Mouse (Mus musculus) forebrain, embryonic 16.5 days (tissue): ENCODE results near the gene Tbc1d13. TPM values are rescaled to one million over a fixed set of nuclear protein-coding genes. Genes with fewer than 3 reads are reported as not detected.
A peak's percentile ranks its signal among the peaks of the same experiment; 100 is the strongest.
"Not testable (repeated sequence)": the region's sequence is repeated elsewhere in the genome, so short reads cannot be mapped to it uniquely, and the experiment has no call there.

Source experiments
- ATAC-seq: fragments of 200-750 bp; cut with Nextera tagmentation; 2 replicates; pipeline ENCODE4 v1.8.0; 2017; ENCODE audit warnings: mild to moderate bottlenecking, moderate library complexity
- H3K27ac ChIP-seq: fragments of 300-500 bp; sonication (generic); 2 replicates; pipeline ENCODE4 v1.5.1; 2014; ENCODE audit warnings: low read length, control low read depth
- H3K27me3 ChIP-seq: fragments of 300-500 bp; sonication (generic); replicated peaks from 2 replicates; pipeline ENCODE4 v1.6.1; 2014; ENCODE audit warnings: low read length; ENCODE audit not compliant: control insufficient read depth, insufficient read depth
- H3K36me3 ChIP-seq: fragments of 300-500 bp; sonication (generic); 2 replicates; pipeline ENCODE4 v1.6.1; 2014; ENCODE audit not compliant: control insufficient read depth, insufficient read depth
- H3K4me1 ChIP-seq: fragments of 300-500 bp; sonication (generic); replicated peaks from 2 replicates; pipeline ENCODE4 v1.6.1; 2014; ENCODE audit warnings: low read length; ENCODE audit not compliant: control insufficient read depth, insufficient read depth
- H3K4me2 ChIP-seq: fragments of 300-500 bp; sonication (generic); 2 replicates; pipeline ENCODE4 v1.6.1; 2014; ENCODE audit warnings: mild to moderate bottlenecking, low read length, control low read depth
- H3K4me3 ChIP-seq: fragments of 300-500 bp; sonication (generic); replicated peaks from 2 replicates; pipeline ENCODE4 v1.5.1; 2014; ENCODE audit warnings: mild to moderate bottlenecking, low read length, control low read depth
- H3K9ac ChIP-seq: fragments of 300-500 bp; sonication (generic); replicated peaks from 2 replicates; pipeline ENCODE4 v1.6.1; 2014; ENCODE audit warnings: low read depth, low read length, control low read depth
- H3K9me3 ChIP-seq: fragments of 300-500 bp; sonication (generic); 2 replicates; pipeline ENCODE4 v1.6.1; 2016; ENCODE audit warnings: low read length; ENCODE audit not compliant: control insufficient read depth
- WGBS: fragments of 180-500 bp; shearing (Covaris S2); extraction: QIAGEN DNeasy Blood & Tissue Kit; methylation state at CpG from one replicate; pipeline ENCODE4 v1.1.7; 2014; 5-methylcytosine and 5-hydroxymethylcytosine counted together
- polyA plus RNA-seq: library from polyadenylated mRNA; unstranded; fragments of >200 nt; fragmentation: Nextera tagmentation; extraction: Ambion mirVana; gene quantifications from 2 replicates; pipeline ENCODE4 v1.2.1, GENCODE M21; 2015

The Tbc1d13 gene
- polyA plus RNA-seq, 1 experiment from 2014 or later = 12.7 TPM

- Histone ChIP-seq H3K9me3 (no peaks in the 10 kb centered on the region), H3K27me3 (no peaks in the 10 kb centered on the region), H3K9ac (peak overlapping the region; percentile 86), H3K27ac (peak overlapping the region; percentile 91), H3K4me2 (peak overlapping the region; percentile 96), H3K4me3 (peak overlapping the region; percentile 83), H3K36me3 (no peaks in the 10 kb centered on the region), H3K4me1 (peaks cover 37% of the 10 kb centered on the region)
- WGBS = 1% methylated on average over 42 of the region's 44 CpGs
- peak; percentile 62 for ATAC-seq
These were observed 9.6 kb upstream of the Tbc1d13 start for GRCm38 (mm10) chr2:30123729-30124471.

GRCm38 (mm10) chr2:30124472-30125274 lies 8.9 kb upstream of the Tbc1d13 start, which contains the start of gene Zer1:
Gene Zer1 (minus strand): TSS chr2:30124585.
- H3K4me3 ChIP-seq = peak within 1 kb of the TSS; percentile 83
- 7% methylated on average over 31 of the region's 31 CpGs for WGBS
- peak within 1 kb of the TSS; percentile 86 for H3K9ac ChIP-seq
- H3K36me3 ChIP-seq = no peaks in the 10 kb centered on the region
- no peaks in the 10 kb centered on the region for H3K27me3 ChIP-seq
- peaks cover 29% of the 10 kb centered on the region for H3K4me1 ChIP-seq
- peak within 1 kb of the TSS; percentile 91 for H3K27ac ChIP-seq
- peak within 1 kb of the TSS; percentile 96 for H3K4me2 ChIP-seq
- no peaks in the 10 kb centered on the region for H3K9me3 ChIP-seq
- ATAC-seq = peak; percentile 97

DNA sequence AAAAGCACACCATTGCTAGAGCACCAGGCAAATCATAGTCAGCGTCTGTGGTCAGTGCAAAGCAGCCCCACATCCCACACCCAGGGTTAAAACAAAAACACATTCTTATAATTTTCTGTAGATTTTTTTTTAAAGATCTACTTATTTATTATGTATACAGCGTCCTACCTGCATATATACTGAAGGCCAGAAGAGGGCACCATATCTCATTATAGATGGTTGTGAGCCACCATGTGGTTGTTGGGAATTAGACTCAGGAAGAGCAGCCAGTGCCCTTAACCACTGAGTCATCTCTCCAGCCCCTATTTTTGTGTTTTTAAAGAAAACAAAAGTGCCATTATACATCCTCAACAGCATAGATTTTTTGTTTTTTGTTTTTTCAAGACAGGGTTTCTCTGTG lies 4.8 kb upstream of the Tbc1d13 start:
- H3K4me1 ChIP-seq = peaks cover 10% of the 10 kb centered on the region
- H3K4me3 ChIP-seq = no peak overlapping the region
- no peak overlapping the region for H3K4me2 ChIP-seq
- WGBS = 27% methylated on average over 2 of the region's 2 CpGs
- no peaks in the 10 kb centered on the region for H3K27me3 ChIP-seq
- no peak for ATAC-seq
- H3K9me3 ChIP-seq = no peaks in the 10 kb centered on the region
- no peak overlapping the region for H3K9ac ChIP-seq
- H3K27ac ChIP-seq = no peak overlapping the region
- H3K36me3 ChIP-seq = no peaks in the 10 kb centered on the region

GRCm38 (mm10) chr2:30130156-30130555 lies 3.4 kb upstream of the Tbc1d13 start:
- no peak for ATAC-seq
- Histone ChIP-seq H3K27ac (no peak overlapping the region), H3K4me3 (no peak overlapping the region), H3K4me1 (peaks cover 17% of the 10 kb centered on the region), H3K4me2 (no peak overlapping the region), H3K9me3 (no peaks in the 10 kb centered on the region), H3K27me3 (no peaks in the 10 kb centered on the region), H3K9ac (no peak overlapping the region), H3K36me3 (no peaks in the 10 kb centered on the region)
- 84% methylated on average over 4 of the region's 4 CpGs for WGBS

GRCm38 (mm10) chr2:30131240-30131639 lies 2.3 kb upstream of the Tbc1d13 start:
- not testable (repeated sequence) for H3K9ac ChIP-seq, H3K9me3 ChIP-seq, H3K4me3 ChIP-seq, H3K27ac ChIP-seq, ATAC-seq, H3K36me3 ChIP-seq, H3K27me3 ChIP-seq, H3K4me2 ChIP-seq
- H3K4me1 ChIP-seq = peaks cover 18% of the 10 kb centered on the region
- WGBS = 60% methylated on average over 5 of the region's 5 CpGs

- H3K27ac ChIP-seq = 0 out of 2 replicates have a peak overlapping the region, but pooled peaks have one; percentile 29
- no peak for ATAC-seq
- 19% methylated on average over 16 of the region's 16 CpGs for WGBS
These were observed 539 bp upstream of the Tbc1d13 start for GRCm38 (mm10) chr2:30132801-30133612.

GRCm38 (mm10) chr2:30134378-30134711 lies 799 bp downstream of the Tbc1d13 start:
- no peak for ATAC-seq
- peak overlapping the region; percentile 95 for H3K4me2 ChIP-seq
- 20% methylated on average over 6 of the region's 6 CpGs for WGBS
- H3K9me3 ChIP-seq = no peaks in the 10 kb centered on the region
- H3K36me3 ChIP-seq = peaks cover 2% of the 10 kb centered on the region; the same call in 1 of the 2 replicates
- H3K9ac ChIP-seq = peak overlapping the region; percentile 70
- H3K27me3 ChIP-seq = no peaks in the 10 kb centered on the region
- H3K27ac ChIP-seq = no peak overlapping the region; the same call in 1 of the 2 replicates
- peaks cover 18% of the 10 kb centered on the region for H3K4me1 ChIP-seq
- H3K4me3 ChIP-seq = peak overlapping the region; percentile 69

More at GRCm38 (mm10) chr2:30132801-30133612, 539 bp upstream of the Tbc1d13 start:
- H3K4me3 ChIP-seq = peak overlapping the region; percentile 69
- H3K27me3 ChIP-seq = no peaks in the 10 kb centered on the region
- peak overlapping the region; percentile 95 for H3K4me2 ChIP-seq
- H3K36me3 ChIP-seq = 0 out of 2 replicates have a peak, but pooled peaks cover 2% of the 10 kb centered on the region
- peaks cover 18% of the 10 kb centered on the region for H3K4me1 ChIP-seq
- peak overlapping the region; percentile 70 for H3K9ac ChIP-seq
- no peaks in the 10 kb centered on the region for H3K9me3 ChIP-seq

- Histone ChIP-seq H3K9ac (0 out of 2 replicates have a peak overlapping the region, but pooled peaks have one; percentile 19), H3K27me3 (no peaks in the 10 kb centered on the region), H3K36me3 (peaks cover 2% of the 10 kb centered on the region; the same call in 1 of the 2 replicates), H3K4me2 (peak overlapping the region; percentile 95), H3K4me3 (peak overlapping the region; percentile 69), H3K27ac (no peak overlapping the region), H3K9me3 (no peaks in the 10 kb centered on the region), H3K4me1 (peaks cover 18% of the 10 kb centered on the region)
- ATAC-seq = no peak
- WGBS = 46% methylated on average over 10 of the region's 10 CpGs
These were observed 1.5 kb downstream of the Tbc1d13 start for GRCm38 (mm10) chr2:30134928-30135620.
